Mouse (Mus musculus) cerebellum, postnatal 14 days (tissue): ENCODE measurements around the gene Tia1.
A peak's percentile ranks its signal among the peaks of the same experiment; 100 is the strongest.

Experiments
- DNase-seq, 2 experiments: peaks; one replicate each; pipeline ENCODE4 v3.0.0; 2021; ENCODE audit warnings: mixed read lengths in 2 of 2

The Tia1 gene

GRCm38 (mm10) chr6:86433696-86434095, 29.7 kb downstream of the Tia1 start:
- DNase-seq: no peak

DNA sequence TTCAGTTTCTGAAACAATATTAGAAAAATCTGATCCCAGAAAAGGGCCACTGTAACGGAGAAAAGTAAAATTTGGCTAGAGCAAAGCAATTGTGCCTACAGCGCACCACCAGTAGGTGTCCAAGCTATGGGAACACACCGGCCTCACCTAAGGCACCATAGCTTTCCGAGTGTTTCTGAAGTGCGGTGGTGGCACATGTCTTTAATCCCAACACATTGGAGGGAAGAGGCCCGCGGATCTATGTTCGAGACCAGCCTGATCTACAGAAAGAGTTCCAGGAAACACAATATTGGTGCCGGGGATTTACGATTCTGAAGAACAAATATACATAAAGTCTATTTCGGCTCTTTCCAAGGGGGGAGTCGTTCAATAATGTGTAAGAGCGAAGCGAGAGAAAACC, 33.7 kb downstream of the Tia1 start:
- peak; percentile 49 to 60 for DNase-seq

- peak; percentile 94 to 95 for DNase-seq
Observed at GRCm38 (mm10) chr6:86438272-86439118, 34.5 kb downstream of the Tia1 start, which contains the start of gene C87436. TSS of gene C87436 (plus strand) at chr6:86438374.

GRCm38 (mm10) chr6:86439119-86439496, 35.1 kb downstream of the Tia1 start:
- DNase-seq: no peak

DNA sequence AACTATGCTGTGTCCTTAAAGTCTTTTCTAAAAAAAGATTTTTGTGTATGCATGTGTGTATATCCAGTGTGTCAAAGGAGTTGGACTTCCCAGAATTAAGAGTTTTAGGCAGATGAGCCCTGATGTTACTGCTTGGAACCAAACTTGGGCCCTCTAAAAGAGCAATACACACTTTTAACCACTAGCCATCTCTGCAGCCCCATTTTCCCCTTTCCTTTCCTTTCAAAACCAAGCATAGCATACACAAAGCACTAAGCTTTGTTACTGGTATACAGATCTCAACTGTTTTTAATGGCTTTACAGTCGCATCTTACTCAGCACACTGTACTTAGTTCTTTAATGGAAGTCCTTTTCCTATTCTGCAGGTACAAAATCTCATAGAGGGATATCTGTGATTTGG, 35.5 kb downstream of the Tia1 start:
- no peak for DNase-seq

DNA sequence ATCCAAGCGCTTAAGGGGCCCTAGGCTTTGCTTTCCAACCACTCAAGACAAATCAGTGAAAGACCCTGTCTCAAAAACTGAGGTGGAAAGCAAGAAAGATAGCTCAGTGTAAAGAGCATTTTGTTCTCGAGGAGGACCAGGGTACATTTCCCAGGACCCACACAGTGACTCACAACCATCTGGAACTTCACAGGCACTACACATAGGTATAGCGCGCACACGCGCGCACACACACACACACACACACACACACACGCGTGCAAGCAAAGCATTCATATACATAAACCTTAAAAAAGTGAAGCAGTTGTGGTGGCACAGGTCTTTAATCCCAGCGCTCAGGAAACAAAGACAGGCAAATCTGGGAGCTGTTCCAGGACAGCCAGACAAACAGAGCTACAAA, 37.6 kb downstream of the Tia1 start:
- no peak for DNase-seq

GRCm38 (mm10) chr6:86445551-86445950, 41.5 kb downstream of the Tia1 start:
- DNase-seq: no peak

DNA sequence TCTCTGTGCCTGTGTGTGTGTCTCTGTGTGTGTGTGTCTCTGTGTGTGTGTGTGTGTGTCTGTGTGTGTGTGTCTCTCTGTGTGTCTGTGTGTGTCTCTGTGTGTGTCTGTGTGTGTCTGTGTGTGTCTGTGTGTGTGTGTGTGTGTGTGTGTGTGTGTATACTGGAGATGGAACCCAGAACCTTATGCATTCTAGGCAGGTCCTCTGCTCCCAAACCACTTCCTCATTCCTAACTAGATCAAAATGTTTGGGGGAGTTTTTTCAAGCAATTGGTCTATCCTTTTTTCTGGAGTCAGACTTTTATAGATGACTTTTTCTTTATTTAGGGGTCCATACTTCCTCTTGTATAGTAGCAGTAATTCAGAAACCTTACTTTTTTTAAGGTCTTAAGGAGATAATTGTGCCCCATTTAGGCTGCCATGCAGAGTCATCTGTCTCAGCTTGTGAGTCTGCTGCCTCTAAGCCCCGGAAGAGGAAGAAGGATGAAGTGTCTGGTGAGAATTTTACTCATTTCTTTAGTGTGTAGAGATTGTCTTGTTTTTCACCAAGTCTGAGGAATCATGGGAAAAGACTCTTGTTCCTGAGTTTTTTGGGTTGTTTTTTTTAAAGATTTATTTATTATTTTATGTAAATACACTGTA, 43.0 kb downstream of the Tia1 start:
- DNase-seq: no peak

DNA sequence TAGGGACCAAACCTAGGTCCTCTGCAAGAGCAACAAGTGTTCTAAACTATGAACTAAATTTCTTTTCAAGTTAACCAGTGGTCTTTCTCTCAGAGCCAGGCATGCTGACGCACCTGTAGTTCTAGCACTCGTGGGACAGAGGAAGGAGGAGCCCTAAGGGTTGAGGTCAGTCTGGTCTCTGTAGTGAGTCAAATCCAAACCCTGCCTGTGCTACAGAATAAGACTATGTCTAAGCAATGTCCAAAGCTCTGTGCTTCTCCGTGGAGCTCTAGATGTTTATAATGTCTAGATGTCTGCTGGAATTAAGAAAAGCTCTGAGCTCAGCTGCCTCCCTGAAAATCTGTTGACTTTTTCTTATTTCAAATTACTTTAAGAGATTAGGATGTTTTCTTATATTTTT, 52.7 kb downstream of the Tia1 start:
- no peak for DNase-seq

GRCm38 (mm10) chr6:86463079-86463478, 59.1 kb downstream of the Tia1 start:
- DNase-seq: no peak

DNA sequence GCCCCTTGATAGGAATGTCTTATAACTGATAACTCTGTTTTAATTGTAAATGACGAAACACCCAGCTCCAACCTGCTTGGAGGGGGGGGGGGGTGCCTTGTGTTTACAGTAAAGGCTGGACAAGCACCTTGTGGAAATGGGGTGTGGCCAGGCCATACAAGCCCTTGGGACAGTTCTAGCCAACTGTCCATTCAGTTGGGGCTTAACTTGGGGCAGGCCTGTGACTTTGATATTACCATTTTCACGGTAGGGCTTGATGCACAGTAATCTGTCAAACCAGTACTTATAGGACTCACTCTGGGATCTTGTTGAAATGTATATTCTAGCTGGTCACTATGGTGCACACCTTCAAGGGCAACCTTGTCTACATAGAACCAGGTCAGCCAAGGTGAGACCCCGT, 67.3 kb downstream of the Tia1 start:
- DNase-seq: no peak

DNA sequence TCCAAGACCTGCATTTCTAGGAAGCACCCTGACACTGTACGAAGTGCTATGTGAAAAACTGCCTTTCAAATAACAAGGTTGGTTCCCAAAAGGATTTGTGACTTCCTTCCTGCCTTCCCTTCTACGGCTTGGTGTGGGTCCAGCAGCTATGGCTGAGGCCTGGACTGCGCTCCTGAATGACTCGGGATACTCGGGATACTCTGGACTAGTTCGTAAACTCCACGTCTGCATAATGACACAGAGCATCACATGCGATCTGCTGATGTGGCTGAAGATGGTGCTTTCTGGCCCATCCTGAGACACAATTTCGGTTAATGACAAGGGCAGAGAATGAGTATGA, 67.7 kb downstream of the Tia1 start:
- DNase-seq: no peak

DNA sequence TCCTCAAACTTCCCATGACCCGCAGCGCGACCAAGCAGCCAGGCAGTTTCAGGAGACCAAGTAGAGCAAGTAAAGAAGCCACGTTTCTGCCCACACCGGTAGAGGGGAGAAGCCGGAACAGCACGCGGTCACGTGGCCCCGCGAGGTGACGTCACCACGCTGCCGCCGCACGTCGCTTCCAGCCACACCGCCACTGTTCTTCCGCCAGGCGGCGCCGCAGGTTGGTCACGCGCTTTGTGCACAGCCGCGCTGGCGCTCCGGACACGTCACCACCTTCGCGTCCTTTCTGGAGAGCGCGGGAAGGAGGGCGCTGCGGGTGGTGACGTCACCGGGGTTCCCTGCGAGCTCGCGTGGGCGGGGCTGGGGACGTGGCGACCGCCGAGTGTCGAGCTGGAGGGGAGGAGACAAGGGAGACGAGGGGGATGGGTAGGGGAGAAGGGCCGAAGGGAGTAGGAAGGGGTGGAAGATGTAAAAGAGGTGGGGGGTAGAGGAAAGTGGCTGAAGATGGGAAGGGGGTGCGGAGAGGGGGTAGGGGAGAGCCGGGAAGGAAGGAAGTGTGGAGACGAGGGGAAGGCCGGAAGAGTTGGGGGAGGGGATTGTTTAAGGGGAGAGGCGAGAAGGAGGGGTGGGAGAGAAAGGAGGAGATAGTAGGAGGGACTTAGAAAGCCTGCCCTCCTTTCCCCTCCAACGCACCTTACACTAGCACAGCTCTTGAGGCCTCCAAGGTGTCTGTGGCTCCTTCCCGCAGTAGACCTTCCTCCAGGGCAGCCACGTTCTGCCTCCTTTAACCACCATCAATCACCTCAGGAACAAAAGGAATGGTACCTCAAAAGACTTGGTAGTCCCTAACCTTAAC, 68.3 kb downstream of the Tia1 start:
- peak; percentile 100 for DNase-seq

DNA sequence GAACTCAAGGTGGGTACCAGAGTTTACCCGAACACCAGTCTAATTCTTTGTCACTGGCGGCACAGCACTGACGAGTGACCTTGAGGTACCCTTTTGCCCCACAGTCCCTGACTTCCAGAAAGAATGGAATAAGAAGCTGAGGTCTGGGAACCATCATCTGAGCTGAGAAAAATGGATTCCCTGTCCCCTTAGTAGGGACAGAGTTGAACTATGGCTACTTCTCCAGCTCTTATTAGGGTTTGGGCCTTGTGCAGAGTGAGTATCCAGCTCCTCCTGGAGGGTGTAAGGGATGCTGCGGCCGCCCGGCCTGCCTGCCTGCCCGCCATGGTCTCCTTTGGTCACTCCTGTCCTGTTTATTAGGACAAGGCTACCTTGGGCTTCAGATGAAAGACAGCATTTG, 69.1 kb downstream of the Tia1 start:
- DNase-seq: peak; percentile 32 to 48

DNA sequence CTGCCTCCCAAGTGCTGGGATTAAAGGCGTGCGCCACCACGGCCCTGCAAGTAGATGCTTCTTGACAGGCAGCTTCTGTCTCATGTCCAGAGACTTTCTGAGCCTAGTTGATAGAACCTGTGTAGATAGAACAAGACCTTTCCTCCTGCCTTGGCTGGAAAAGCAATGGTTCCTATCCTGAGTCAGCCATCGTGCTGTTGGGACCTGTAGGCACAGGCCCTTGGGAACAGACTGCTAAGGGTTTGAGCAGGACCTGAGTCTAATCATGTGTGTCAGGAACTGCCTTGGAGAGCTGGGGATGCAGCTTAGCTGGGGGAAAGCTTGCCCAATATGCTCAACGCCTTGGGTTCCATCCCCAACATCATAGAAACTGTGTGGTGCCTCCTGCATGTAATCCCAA, 70.1 kb downstream of the Tia1 start:
- DNase-seq: no peak

DNA sequence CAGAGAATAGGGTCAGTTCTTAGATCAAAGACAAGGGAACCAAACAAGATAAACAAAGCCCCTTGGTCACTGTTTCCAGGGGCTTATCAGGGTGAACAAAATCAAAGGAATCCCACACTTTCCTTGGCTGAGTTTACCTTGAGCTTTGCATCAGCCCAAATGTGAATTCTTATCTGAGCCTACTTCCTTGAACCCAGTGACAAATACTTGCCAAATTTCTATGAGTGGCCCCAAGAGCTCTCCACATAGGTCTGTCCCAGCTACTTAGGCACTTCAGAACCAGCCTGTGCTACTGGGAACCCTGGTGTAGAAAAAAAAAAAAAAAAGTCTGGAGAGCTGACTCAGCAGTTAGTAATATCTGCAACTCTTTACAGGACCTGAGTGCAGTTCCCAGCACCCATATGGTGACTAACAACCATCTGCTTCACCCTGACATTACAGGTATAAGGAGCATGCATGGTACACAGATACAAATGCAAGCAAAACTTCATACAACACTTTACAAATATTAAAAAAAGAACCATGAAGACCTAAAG, 70.7 kb downstream of the Tia1 start:
- no peak for DNase-seq

- peak in 1 of 2 experiments; percentile 19 for DNase-seq
Observed at GRCm38 (mm10) chr6:86475462-86476167, 71.6 kb downstream of the Tia1 start.

DNA sequence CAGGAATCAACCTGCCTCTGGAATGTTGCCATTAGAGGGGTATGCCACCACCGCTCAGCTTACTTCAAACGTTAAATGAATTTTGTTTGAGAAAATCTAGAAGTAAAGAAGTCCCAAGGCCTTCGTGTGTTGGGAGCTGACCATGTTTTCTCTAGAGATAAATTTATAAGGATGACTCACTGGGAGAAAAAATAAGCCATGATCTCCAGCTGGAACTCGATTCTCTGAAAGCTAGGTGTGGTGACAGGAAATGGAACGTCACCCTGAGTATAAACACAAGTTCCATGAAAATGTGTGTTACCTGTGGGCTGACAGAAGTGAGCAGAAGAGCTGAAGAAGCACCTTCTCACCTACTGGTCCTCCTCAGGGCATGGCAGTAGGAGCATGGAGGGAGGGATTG, 72.9 kb downstream of the Tia1 start:
- no peak for DNase-seq

DNA sequence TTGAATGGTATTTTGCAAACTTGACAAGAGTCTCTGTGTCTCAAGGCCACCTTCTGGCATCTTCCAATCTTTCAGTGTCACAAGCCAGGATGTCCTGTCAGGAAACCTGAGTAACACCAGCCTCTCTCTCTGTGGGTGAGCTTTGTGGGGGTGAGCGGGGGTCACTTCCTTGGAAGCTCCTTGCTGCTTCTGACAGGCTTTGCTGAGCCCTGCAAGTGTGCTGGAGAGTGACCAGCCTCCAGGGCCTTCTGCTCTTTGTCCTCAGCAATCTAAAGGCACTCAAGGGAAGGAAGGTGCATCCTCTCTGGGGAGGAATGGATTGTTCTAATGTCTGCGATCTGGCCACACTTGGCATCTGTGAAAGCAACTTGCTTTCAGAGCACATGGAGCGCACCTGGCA, 75.3 kb downstream of the Tia1 start:
- peak; percentile 31 to 35 for DNase-seq

GRCm38 (mm10) chr6:86479816-86480188, 75.8 kb downstream of the Tia1 start:
- no peak for DNase-seq

DNA sequence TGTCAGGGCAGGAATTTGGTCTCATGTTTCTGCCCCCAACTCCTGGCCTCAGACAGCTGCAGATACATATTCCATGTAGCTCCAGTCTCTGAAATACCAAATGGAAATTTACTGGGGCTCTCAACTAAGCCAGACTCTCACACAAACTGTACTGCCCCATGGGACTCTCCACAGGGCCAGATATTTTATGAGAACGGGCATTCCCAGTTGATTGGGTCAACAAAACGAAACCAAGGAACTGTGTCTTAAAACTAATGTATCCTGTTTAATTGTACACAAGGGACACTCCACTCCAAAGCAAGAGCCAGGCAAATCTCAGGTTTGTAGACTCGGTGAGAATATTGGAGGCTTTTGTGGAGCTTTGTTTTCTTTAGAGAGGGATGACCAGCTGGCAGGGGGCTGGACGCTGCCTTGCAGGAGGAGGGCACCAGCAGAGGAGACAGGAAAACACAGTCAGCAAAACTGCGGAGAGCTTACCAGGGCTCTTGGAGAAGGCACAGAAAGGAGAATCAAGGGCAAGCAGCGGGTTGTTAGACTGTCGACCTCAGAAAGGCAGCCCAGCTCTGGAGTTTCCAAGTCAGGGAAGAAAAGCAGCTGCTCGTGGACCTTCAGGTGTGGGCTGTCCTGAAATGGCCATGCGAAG, 76.3 kb downstream of the Tia1 start:
- peak; percentile 33 to 45 for DNase-seq

DNA sequence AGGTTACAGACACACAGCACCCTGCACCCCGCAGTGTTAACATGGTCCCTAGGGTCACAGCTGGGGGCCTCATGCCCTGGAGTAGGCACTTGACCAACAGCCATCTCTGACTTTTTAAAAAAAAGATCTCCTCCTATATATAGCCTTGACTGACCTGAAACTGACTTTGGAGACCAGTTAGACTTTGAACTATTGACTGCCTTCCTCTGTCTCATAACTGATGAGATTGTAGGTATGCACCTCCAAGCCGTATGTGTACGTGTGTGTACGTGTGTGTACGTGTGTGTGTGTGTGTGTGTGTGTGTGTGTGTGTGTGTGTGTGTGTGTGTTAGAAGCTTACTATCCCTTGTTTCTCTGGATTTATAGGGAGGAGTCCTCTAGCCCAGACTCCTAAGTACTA, 77.9 kb downstream of the Tia1 start:
- DNase-seq: no peak
